Mouse (Mus musculus) limb, embryonic 15.5 days (tissue): ENCODE data around the gene Gm4952. TPM values are rescaled to one million over a fixed set of nuclear protein-coding genes. Genes with fewer than 3 reads are reported as not detected.

Experiments
- polyA plus RNA-seq: library from polyadenylated mRNA; unstranded; fragments of >200 nt; fragmentation: Nextera tagmentation; extraction: Ambion mirVana; gene quantifications from 2 replicates; pipeline ENCODE4 v1.2.1, GENCODE M21; 2015

The Gm4952 gene
- polyA plus RNA-seq, 1 experiment from 2014 or later, result not detected

Other genes starting within 250 kb of the Gm4952 start
- gene Olfr1440, start 212.7 kb upstream of the Gm4952 start, polyA plus RNA-seq, result not detected in 2 replicates
- gene Olfr1441, start 182.5 kb upstream of the Gm4952 start, polyA plus RNA-seq, result not detected in 2 replicates
- gene Pfpl, start 172.1 kb upstream of the Gm4952 start, polyA plus RNA-seq, result not detected in 2 replicates
- gene Mpeg1, start 139.2 kb upstream of the Gm4952 start, polyA plus RNA-seq, result 0.47 and 0.54 TPM in 2 replicates
- 7.7 and 8.0 TPM in 2 replicates for gene Dtx4, start 98.5 kb upstream of the Gm4952 start, polyA plus RNA-seq
- gene Fam111a, start 54.2 kb upstream of the Gm4952 start, polyA plus RNA-seq, result 24.0 and 25.5 TPM in 2 replicates
- gene Glyat, start 33.3 kb downstream of the Gm4952 start, polyA plus RNA-seq, result not detected in 2 replicates
- gene Olfr1442, start 70.5 kb downstream of the Gm4952 start, polyA plus RNA-seq, result not detected in 2 replicates
- gene Olfr1443, start 78.1 kb downstream of the Gm4952 start, polyA plus RNA-seq, result not detected in 2 replicates
- gene Keg1, start 95.8 kb downstream of the Gm4952 start, polyA plus RNA-seq, result not detected in 2 replicates
- gene Cntf, start 165.7 kb downstream of the Gm4952 start, polyA plus RNA-seq, result 0.48 and 0.87 TPM in 2 replicates
- 11.2 and 13.8 TPM in 2 replicates for gene Zfp91, start 196.2 kb downstream of the Gm4952 start, polyA plus RNA-seq
- gene Lpxn, start 196.2 kb downstream of the Gm4952 start, polyA plus RNA-seq, result 6.0 and 6.3 TPM in 2 replicates
- gene Gm5244, start 246.7 kb downstream of the Gm4952 start, polyA plus RNA-seq, result not detected in 2 replicates